Mouse (Mus musculus): Measurements from ENCODE around the gene Cog5. TPM values are rescaled to one million over a fixed set of nuclear protein-coding genes. Genes with fewer than 3 reads are reported as not detected.

The Cog5 gene
- total and polyA plus RNA-seq, 3 experiments = 27.1 to 28.4 TPM; not detected in 1

DNA sequence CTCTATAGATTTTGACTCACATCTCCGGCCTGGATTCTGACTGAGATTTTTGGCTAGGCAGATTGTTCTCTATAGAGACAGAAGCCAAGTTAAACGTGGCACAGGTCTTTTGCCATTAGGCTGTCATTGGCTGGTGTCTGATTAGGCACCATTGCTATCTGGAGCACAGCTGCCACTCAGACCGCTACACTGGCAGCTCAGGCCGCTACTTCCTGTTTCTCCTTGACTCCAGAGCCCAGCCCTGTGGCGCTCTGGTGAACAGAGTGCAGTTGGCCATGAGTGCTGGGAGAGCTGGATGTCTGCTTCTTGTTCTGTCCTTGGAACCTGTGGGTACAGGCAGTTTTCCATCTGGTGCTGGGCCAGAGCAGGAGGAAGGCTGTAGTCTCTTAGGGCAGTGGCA, 262.6 kb downstream of the Cog5 start:
- H3K9ac ChIP-seq (ENCODE audit: control insufficient read depth, low read depth, low read length, poor library complexity, severe bottlenecking) = 0 out of 2 replicates have a peak overlapping the region, but pooled peaks have one; percentile 7
- peak overlapping the region; percentile 44 for H3K27ac ChIP-seq (ENCODE audit: control insufficient read depth, low read depth, low read length)
- peaks cover 3 to 12% of the 10 kb centered on the region in 2 experiments; a peak in 3 of 4 replicates for H3K4me1 ChIP-seq (ENCODE audit: control insufficient read depth in 1 of 2, insufficient read depth in 2 of 2, low read length in 2 of 2)
- peak; percentile 90 for DNase-seq (ENCODE audit: low read depth, low spot score)
- no peak overlapping the region for H3K4me3 ChIP-seq (ENCODE audit: control insufficient read depth in 1 of 2, insufficient read depth in 1 of 2, low read depth in 2 of 2, low read length in 2 of 2)
- H3K36me3 ChIP-seq (ENCODE audit: control insufficient read depth in 1 of 2, insufficient read depth in 2 of 2, low read length in 2 of 2) = peaks cover 0 to 9% of the 10 kb centered on the region in 2 experiments; a peak in 2 of 4 replicates
- H3K27me3 ChIP-seq (ENCODE audit: control insufficient read depth in 1 of 2, insufficient read depth in 2 of 2, low read length in 2 of 2) = no peaks in the 10 kb centered on the region
- H3K9me3 ChIP-seq (replicated peaks; ENCODE audit: insufficient read depth, low read length) = no peaks in the 10 kb centered on the region
- no peaks in the 10 kb centered on the region for H3K79me2 ChIP-seq (ENCODE audit: control insufficient read depth, insufficient read depth, low read length, poor library complexity)
- TF ChIP-seq JUND (IDR thresholded peaks at IDR 0.05; ENCODE audit: low read depth, low read length) (no peak), MAZ (IDR thresholded peaks at IDR 0.05; ENCODE audit: low read depth, low read length) (no peak), SMC3 (IDR thresholded peaks at IDR 0.05; ENCODE audit: low read depth, low read length) (peak; percentile 18; the same call in 1 of the 2 replicates), NELFE (IDR thresholded peaks at IDR 0.05; ENCODE audit: low read depth, low read length) (no peak), CHD1 (IDR thresholded peaks at IDR 0.05; ENCODE audit: low read depth, low read length) (no peak), GATA1 (IDR thresholded peaks at IDR 0.05; ENCODE audit: low read depth, low read length) (peak; percentile 82), TBP (IDR thresholded peaks at IDR 0.05; ENCODE audit: low read depth, low read length) (0 out of 2 replicates have a peak, but pooled peaks have one; percentile 22), SIN3A (IDR thresholded peaks at IDR 0.05; ENCODE audit: low read length) (peak; percentile 70), RAD21 (IDR thresholded peaks at IDR 0.05; ENCODE audit: low read depth, low read length) (no peak), ZC3H11A (IDR thresholded peaks at IDR 0.05; ENCODE audit: low read depth, low read length) (0 out of 2 replicates have a peak, but pooled peaks have one; percentile 6), MYC (IDR thresholded peaks at IDR 0.05; ENCODE audit: low read depth, low read length) (0 out of 2 replicates have a peak, but pooled peaks have one; percentile 33), TAL1 (IDR thresholded peaks at IDR 0.05; ENCODE audit: low read length) (peak; percentile 51), BHLHE40 (IDR thresholded peaks at IDR 0.05; ENCODE audit: borderline replicate concordance, low read depth, low read length) (no peak; the same call in 1 of the 2 replicates), MAX (IDR thresholded peaks at IDR 0.05; ENCODE audit: low read length) (peak; percentile 59), UBTF (IDR thresholded peaks at IDR 0.05; ENCODE audit: borderline replicate concordance, insufficient read depth, low read depth, low read length) (no peak), MEF2A (IDR thresholded peaks at IDR 0.05; ENCODE audit: extremely low read depth, insufficient replicate concordance, low read depth, low read length, poor library complexity, severe bottlenecking) (no peak), KAT2A (conservative IDR thresholded peaks at IDR 0.05; ENCODE audit: low read depth, low read length) (no peak), E2F4 (IDR thresholded peaks at IDR 0.05; ENCODE audit: borderline replicate concordance, low read depth, low read length) (no peak), HCFC1 (IDR thresholded peaks at IDR 0.05; ENCODE audit: low read depth, low read length) (0 out of 2 replicates have a peak, but pooled peaks have one; percentile 31), POLR2AphosphoS5 (IDR thresholded peaks at IDR 0.05; ENCODE audit: borderline replicate concordance, low read depth, low read length) (no peak), ZMIZ1 (IDR thresholded peaks at IDR 0.05; ENCODE audit: low read depth, low read length) (no peak), MYB (IDR thresholded peaks at IDR 0.05; ENCODE audit: low read depth, low read length) (no peak), ETS1 (IDR thresholded peaks at IDR 0.05; ENCODE audit: low read depth, low read length) (peak; percentile 71), ZKSCAN1 (IDR thresholded peaks at IDR 0.05; ENCODE audit: low read depth, low read length) (peak; percentile 14; the same call in 1 of the 2 replicates), TCF12 (IDR thresholded peaks at IDR 0.05; ENCODE audit: low read depth, low read length) (peak; percentile 45; the same call in 1 of the 2 replicates), NRF1 (IDR thresholded peaks at IDR 0.05; ENCODE audit: insufficient read depth, low read depth, low read length, poor library complexity, severe bottlenecking) (no peak), EP300 (IDR thresholded peaks at IDR 0.05; ENCODE audit: low read depth in 1 of 2, low read length in 2 of 2) (peak; percentile 50 to 63; a peak in 3 of 4 replicates), MAFK (IDR thresholded peaks at IDR 0.05; ENCODE audit: borderline replicate concordance, low read depth, low read length) (0 out of 2 replicates have a peak, but pooled peaks have one; percentile 16), CTCF (IDR thresholded peaks at IDR 0.05 in 2 of 3, conservative IDR thresholded peaks at IDR 0.05 in 1 of 3; ENCODE audit: control insufficient read depth in 1 of 3, insufficient read depth in 1 of 3, low read depth in 2 of 3, low read length in 3 of 3, poor library complexity in 1 of 3, severe bottlenecking in 1 of 3) (no peak), USF1 (IDR thresholded peaks at IDR 0.05; ENCODE audit: low read depth, low read length) (no peak), ZNF384 (IDR thresholded peaks at IDR 0.05; ENCODE audit: low read depth, low read length) (no peak), RCOR1 (IDR thresholded peaks at IDR 0.05; ENCODE audit: low read depth, low read length) (peak; percentile 93), POLR2A (IDR thresholded peaks at IDR 0.05; ENCODE audit: control insufficient read depth in 1 of 2, insufficient read depth in 1 of 2, low read depth in 1 of 2, low read length in 2 of 2, poor library complexity in 1 of 2) (no peak), USF2 (IDR thresholded peaks at IDR 0.05; ENCODE audit: borderline replicate concordance in 1 of 2, insufficient read depth in 1 of 2, low read depth in 1 of 2, low read length in 2 of 2) (no peak), ELF1 (IDR thresholded peaks at IDR 0.05; ENCODE audit: low read depth, low read length) (peak; percentile 78; the same call in 1 of the 2 replicates), CHD2 (IDR thresholded peaks at IDR 0.05; ENCODE audit: low read length) (no peak), MXI1 (IDR thresholded peaks at IDR 0.05; ENCODE audit: low read depth, low read length) (peak; percentile 62; the same call in 1 of the 2 replicates)
